Mouse (Mus musculus) CH12.LX (cell line): ENCODE measurements at regions not wholly inside any gene's neighbourhood (a gene's known extent, or its start where the extent isn't known, plus 50 kb on each side); places are given as distances from the start of the nearest gene placed in this dataset.

Experiments used
- DNase-seq: peaks from one replicate; pipeline ENCODE4 v3.0.0-alpha.2; 2013; ENCODE audit errors: extremely low read depth
- H3K27ac ChIP-seq: 2 replicates; pipeline ENCODE4 v1.5.1; 2012; ENCODE audit warnings: low read depth, mild to moderate bottlenecking, control low read depth, moderate library complexity; ENCODE audit not compliant: insufficient read depth
- H3K27me3 ChIP-seq: replicated peaks from 2 replicates; pipeline ENCODE3; 2012; ENCODE audit warnings: inconsistent platforms
- H3K36me3 ChIP-seq, 2 experiments: replicated peaks in 1 of 2; 2 replicates each; pipeline versions ENCODE3 to v1.6.1; 2012; ENCODE audit warnings: inconsistent platforms in 1 of 2, low read length in 1 of 2, mild to moderate bottlenecking in 1 of 2, mixed read lengths in 1 of 2, moderate library complexity in 1 of 2; ENCODE audit not compliant: control insufficient read depth in 1 of 2, insufficient read depth in 1 of 2
- H3K4me1 ChIP-seq, 2 experiments: 2 replicates each; pipeline ENCODE4 v1.6.1; 2012; ENCODE audit warnings: inconsistent platforms in 1 of 2, moderate library complexity in 1 of 2; ENCODE audit not compliant: insufficient read depth in 2 of 2, control insufficient read depth in 1 of 2
- H3K4me2 ChIP-seq: 2 replicates; pipeline ENCODE4 v1.6.1; 2012; ENCODE audit warnings: low read depth, mild to moderate bottlenecking, control low read depth; ENCODE audit not compliant: poor library complexity, insufficient read depth, severe bottlenecking
- H3K4me3 ChIP-seq, 3 experiments: fragments of 150-350 bp in 1 of 3; sonication (generic) in 1 of 3; replicated peaks in 1 of 3; 2 replicates each; pipeline versions ENCODE3 to v1.5.1; 2011 to 2012; ENCODE audit warnings: low read depth in 2 of 3, low read length in 2 of 3, mild to moderate bottlenecking in 2 of 3, moderate library complexity in 2 of 3, control low read depth in 1 of 3, improper control_type of control experiment in 1 of 3, inconsistent platforms in 1 of 3, mixed read lengths in 1 of 3; ENCODE audit not compliant: poor library complexity in 1 of 3
- H3K79me2 ChIP-seq: replicated peaks from 2 replicates; pipeline ENCODE4 v1.6.1; 2012; ENCODE audit warnings: mild to moderate bottlenecking, moderate library complexity; ENCODE audit not compliant: control insufficient read depth, poor library complexity, insufficient read depth, severe bottlenecking; ENCODE audit errors: extremely low read depth
- H3K9ac ChIP-seq: 2 replicates; pipeline ENCODE4 v1.6.1; 2012; ENCODE audit warnings: low read depth, mild to moderate bottlenecking, control low read depth, moderate library complexity; ENCODE audit not compliant: insufficient read depth
- H3K9me3 ChIP-seq: replicated peaks from 2 replicates; pipeline ENCODE3; 2012; ENCODE audit warnings: low read length, inconsistent platforms, mixed read lengths
- CHD2 ChIP-seq: IDR thresholded peaks from 2 replicates; pipeline ENCODE4 v1.6.1; 2011; ENCODE audit warnings: low read length, improper control_type of control experiment
- EP300 ChIP-seq: IDR thresholded peaks from 2 replicates; pipeline ENCODE4 v1.6.1; 2011; ENCODE audit warnings: low read length, improper control_type of control experiment
- GABPA ChIP-seq: IDR thresholded peaks from 2 replicates; pipeline ENCODE4 v1.6.1; 2012; ENCODE audit warnings: low read depth, low read length, improper control_type of control experiment, inconsistent platforms; ENCODE audit not compliant: insufficient replicate concordance
- HCFC1 ChIP-seq: IDR thresholded peaks from 2 replicates; pipeline ENCODE4 v1.6.1; 2012; ENCODE audit warnings: low read depth, mild to moderate bottlenecking, inconsistent platforms, low read length, improper control_type of control experiment
- IRF4 ChIP-seq: IDR thresholded peaks from 2 replicates; pipeline ENCODE4 v1.6.1; 2014; ENCODE audit warnings: low read depth, mild to moderate bottlenecking, inconsistent platforms, low read length, improper control_type of control experiment
- JUN ChIP-seq: IDR thresholded peaks from 2 replicates; pipeline ENCODE4 v1.6.1; 2011; ENCODE audit warnings: low read depth, mild to moderate bottlenecking, low read length, improper control_type of control experiment, moderate library complexity; ENCODE audit not compliant: insufficient read depth
- KAT2A ChIP-seq: IDR thresholded peaks from 2 replicates; pipeline ENCODE4 v1.6.1; 2012; ENCODE audit warnings: low read length, improper control_type of control experiment, inconsistent platforms; ENCODE audit not compliant: insufficient replicate concordance
- MAFK ChIP-seq: IDR thresholded peaks from 2 replicates; pipeline ENCODE4 v1.6.1; 2011; ENCODE audit warnings: low read length, improper control_type of control experiment; ENCODE audit not compliant: insufficient replicate concordance
- MAX ChIP-seq: IDR thresholded peaks from 2 replicates; pipeline ENCODE4 v1.6.1; 2011; ENCODE audit warnings: low read length, improper control_type of control experiment
- MEF2A ChIP-seq: IDR thresholded peaks from 2 replicates; pipeline ENCODE4 v1.6.1; 2014; ENCODE audit warnings: low read depth, mild to moderate bottlenecking, inconsistent platforms, low read length, improper control_type of control experiment, borderline replicate concordance
- NELFE ChIP-seq: IDR thresholded peaks from 2 replicates; pipeline ENCODE4 v1.6.1; 2011; ENCODE audit warnings: low read depth, low read length, improper control_type of control experiment
- NRF1 ChIP-seq: IDR thresholded peaks from 2 replicates; pipeline ENCODE4 v1.6.1; 2014; ENCODE audit warnings: low read depth, mild to moderate bottlenecking, inconsistent platforms, low read length, improper control_type of control experiment, moderate library complexity
- PAX5 ChIP-seq: IDR thresholded peaks from 2 replicates; pipeline ENCODE4 v1.6.1; 2012; ENCODE audit warnings: low read length, inconsistent platforms, mixed read lengths
- POLR2AphosphoS2 ChIP-seq: IDR thresholded peaks from 2 replicates; pipeline ENCODE4 v1.6.1; 2011; ENCODE audit warnings: low read depth, low read length, improper control_type of control experiment
- RCOR1 ChIP-seq: conservative IDR thresholded peaks from 2 replicates; pipeline ENCODE4 v1.6.1; 2012; ENCODE audit warnings: low read depth, mild to moderate bottlenecking, inconsistent platforms, low read length, improper control_type of control experiment
- SIN3A ChIP-seq: IDR thresholded peaks from 2 replicates; pipeline ENCODE4 v1.6.1; 2012; ENCODE audit warnings: low read length, improper control_type of control experiment, inconsistent platforms
- SMC3 ChIP-seq: IDR thresholded peaks from 2 replicates; pipeline ENCODE4 v1.6.1; 2011; ENCODE audit warnings: low read depth, low read length, improper control_type of control experiment
- UBTF ChIP-seq: IDR thresholded peaks from 2 replicates; pipeline ENCODE4 v1.6.1; 2012; ENCODE audit warnings: low read depth, mild to moderate bottlenecking, inconsistent platforms, low read length, improper control_type of control experiment, moderate library complexity
- USF1 ChIP-seq: IDR thresholded peaks from 2 replicates; pipeline ENCODE4 v1.6.1; 2014; ENCODE audit warnings: low read depth, mild to moderate bottlenecking, inconsistent platforms, low read length, improper control_type of control experiment
- USF2 ChIP-seq: conservative IDR thresholded peaks from 2 replicates; pipeline ENCODE4 v1.6.1; 2011; ENCODE audit warnings: low read depth, low read length, improper control_type of control experiment
- ZC3H11A ChIP-seq: IDR thresholded peaks from 2 replicates; pipeline ENCODE4 v1.6.1; 2012; ENCODE audit warnings: low read depth, mild to moderate bottlenecking, inconsistent platforms, low read length, improper control_type of control experiment
- ZKSCAN1 ChIP-seq: IDR thresholded peaks from 2 replicates; pipeline ENCODE4 v1.6.1; 2012; ENCODE audit warnings: low read depth, inconsistent platforms, low read length, improper control_type of control experiment, borderline replicate concordance
- ZMIZ1 ChIP-seq: IDR thresholded peaks from 2 replicates; pipeline ENCODE4 v1.6.1; 2012; ENCODE audit warnings: low read depth, mild to moderate bottlenecking, inconsistent platforms, low read length, improper control_type of control experiment
- ZNF384 ChIP-seq: IDR thresholded peaks from 2 replicates; pipeline ENCODE4 v1.6.1; 2012; ENCODE audit warnings: low read depth, low read length, improper control_type of control experiment, inconsistent platforms
- dilution Hi-C: fragments of 300-500 bp; cut with MboI; formaldehyde crosslinking; loops from 2 replicates; pipeline ENCODE4 v1.14.3; 2020; ENCODE audit warnings: low sequenced_read_pairs; ENCODE audit not compliant: extremely low pct_unique_long_range_greater_than_20kb, extremely low pct_ligation_motif_present
- in situ Hi-C: fragments of 300-500 bp; cut with MboI; formaldehyde crosslinking; loops from 3 replicates; pipeline ENCODE4 v1.14.3; 2019; ENCODE audit warnings: low sequenced_read_pairs, low pct_ligation_motif_present, low pct_unique_long_range_greater_than_20kb, mixed read lengths

GRCm38 (mm10) chr9:41660576-41660975 is 463.5 kb downstream of the Sorl1 start:
- Histone ChIP-seq H3K9ac (no peak overlapping the region), H3K27ac (no peak overlapping the region), H3K9me3 (no peaks in the 10 kb centered on the region), H3K36me3 (no peaks in the 10 kb centered on the region), H3K4me1 (peaks cover 0 to 10% of the 10 kb centered on the region in 2 experiments; a peak in 2 of 4 replicates), H3K79me2 (no peaks in the 10 kb centered on the region), H3K4me2 (no peak overlapping the region), H3K27me3 (no peaks in the 10 kb centered on the region), H3K4me3 (no peak overlapping the region)
- DNase-seq = no peak
- TF ChIP-seq JUN (no peak), CHD2 (no peak), HCFC1 (no peak), GABPA (no peak), NELFE (no peak), MAFK (no peak), USF2 (no peak), ZMIZ1 (no peak), SMC3 (no peak), PAX5 (no peak), ZNF384 (no peak), MAX (no peak), USF1 (no peak), RCOR1 (no peak), POLR2AphosphoS2 (no peak), ZKSCAN1 (no peak)
- in situ Hi-C loops (no loop called here), dilution Hi-C loops (no loop called here)

- no peak overlapping the region for H3K27ac ChIP-seq
- TF ChIP-seq GABPA = no peak
- no peak for TF ChIP-seq ZKSCAN1
- TF ChIP-seq NRF1 = no peak
- TF ChIP-seq JUN = no peak
- TF ChIP-seq IRF4 = no peak
- TF ChIP-seq ZMIZ1 = no peak
- TF ChIP-seq USF2 = no peak
- no peak for TF ChIP-seq MEF2A
- no peak for TF ChIP-seq SIN3A
- TF ChIP-seq RCOR1 = no peak
- TF ChIP-seq MAX = no peak
- TF ChIP-seq CHD2 = no peak
- TF ChIP-seq UBTF = no peak
- no peak for TF ChIP-seq EP300
- no peak for TF ChIP-seq ZC3H11A
- TF ChIP-seq KAT2A = no peak
- dilution Hi-C loops = no loop called here
- H3K27me3 ChIP-seq = no peaks in the 10 kb centered on the region
- no peaks in the 10 kb centered on the region for H3K9me3 ChIP-seq
- H3K4me3 ChIP-seq = no peak overlapping the region
- no peak overlapping the region for H3K9ac ChIP-seq
- H3K36me3 ChIP-seq = no peaks in the 10 kb centered on the region
- H3K4me2 ChIP-seq = no peak overlapping the region
- H3K79me2 ChIP-seq = no peaks in the 10 kb centered on the region
- peaks cover 0 to 4% of the 10 kb centered on the region in 2 experiments; a peak in 1 of 4 replicates for H3K4me1 ChIP-seq
- in situ Hi-C loops = no loop called here
- DNase-seq = no peak
Measured at GRCm38 (mm10) chr9:41660011-41660410, 464.1 kb downstream of the Sorl1 start.
